Mouse (Mus musculus) right cerebral cortex, adult 18-20 months (tissue): ENCODE measurements around the gene Pcdh11x.
"Not testable (repeated sequence)": the region's sequence is repeated elsewhere in the genome, so short reads cannot be mapped to it uniquely, and the experiment has no call there.

ENCODE experiments used
- DNase-seq: peaks from one replicate; pipeline ENCODE4 v3.0.0; 2022; ENCODE audit warnings: mixed read lengths

Gene Pcdh11x

DNA sequence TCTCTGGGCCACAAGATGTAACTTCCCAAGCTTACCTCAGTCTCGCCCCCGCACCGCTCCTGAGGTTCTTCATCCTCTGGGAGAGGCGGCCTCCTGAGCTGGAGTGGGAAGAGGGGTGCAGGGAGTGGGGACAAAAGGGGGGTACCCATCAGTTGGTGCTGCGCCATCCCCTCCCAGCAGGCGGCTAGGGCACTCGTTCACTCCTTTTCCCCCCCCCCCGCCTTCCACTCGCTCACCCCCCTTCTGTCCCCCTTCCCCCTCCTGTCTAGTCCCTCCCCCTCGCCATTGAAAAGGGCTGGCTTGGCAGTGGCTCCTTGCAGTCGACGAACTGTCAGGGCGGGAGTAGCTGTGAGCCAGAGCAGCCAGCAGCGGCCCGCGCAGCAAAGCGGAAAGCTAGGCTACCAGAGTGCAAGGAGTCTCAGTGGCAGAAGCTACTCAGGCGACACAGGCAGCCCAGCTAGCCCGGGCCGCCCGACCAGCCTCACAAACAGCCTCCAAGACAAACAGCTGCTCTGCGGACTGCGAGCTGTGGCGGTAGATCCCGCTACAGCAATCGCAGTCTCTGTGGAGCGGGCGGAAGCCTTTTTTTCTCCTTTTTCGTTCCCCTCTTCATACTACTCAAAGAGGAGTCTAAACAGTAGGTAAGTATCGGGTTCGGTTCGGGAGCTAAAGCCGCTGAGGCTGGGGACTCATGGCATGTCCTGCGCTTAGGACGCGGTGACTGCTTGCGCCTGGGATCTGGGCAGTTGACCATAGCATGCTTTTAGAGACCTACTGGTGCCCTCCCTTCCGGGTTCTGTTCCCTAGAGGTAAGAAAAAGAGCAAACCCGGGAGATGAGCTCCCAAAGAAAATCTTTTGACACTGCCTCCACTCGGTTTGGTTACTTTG is at the start of gene Pcdh11x:
Gene Pcdh11x (plus strand): TSS at position 249 of the 889 bp plus-strand sequence.
- peak; percentile 51 for DNase-seq

DNA sequence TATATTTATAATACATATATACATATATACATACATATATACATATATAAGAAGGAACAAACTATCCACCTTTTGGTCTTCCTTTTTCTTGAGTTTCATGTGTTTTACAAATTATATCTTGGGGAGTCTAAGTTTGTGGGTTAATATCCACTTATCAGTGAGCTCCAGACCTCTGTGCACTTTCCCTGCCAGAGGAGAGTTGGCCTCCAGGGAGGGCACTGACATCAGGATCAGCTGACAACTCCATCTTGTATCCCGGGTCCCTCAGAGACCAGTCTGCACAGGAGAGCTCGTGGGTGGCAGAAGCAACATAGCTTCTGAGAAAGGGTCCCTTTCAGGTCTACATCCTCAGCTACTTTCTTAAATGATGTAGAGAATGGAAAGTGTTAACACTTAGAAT is 30.0 kb upstream of the Pcdh11x start:
- no peak for DNase-seq

DNA sequence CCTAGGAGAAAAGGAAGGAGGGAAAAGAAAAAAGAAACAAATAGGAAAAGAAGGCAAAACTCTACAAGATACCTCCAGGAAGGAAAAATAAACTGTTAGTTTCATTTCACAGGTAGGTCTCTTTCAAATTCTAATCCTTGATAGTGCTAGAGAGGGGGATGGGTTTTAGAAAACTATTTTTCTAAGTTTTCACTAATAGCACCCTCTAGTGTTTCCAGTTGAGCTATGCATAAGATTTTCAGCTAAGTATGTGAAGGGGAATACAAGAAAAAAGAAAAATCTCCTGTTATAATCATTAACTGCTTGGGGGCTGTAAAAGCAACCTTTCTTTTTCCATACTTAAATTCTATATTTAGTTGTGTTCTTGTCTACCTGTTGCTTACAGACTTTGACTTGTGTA is 4.5 kb upstream of the Pcdh11x start:
- DNase-seq, result no peak

- DNase-seq, result no peak
These were observed 2.6 kb upstream of the Pcdh11x start for GRCm38 (mm10) chrX:120287502-120287901.

- no peak for DNase-seq
These were observed 831 bp downstream of the Pcdh11x start for GRCm38 (mm10) chrX:120290900-120291280.

DNA sequence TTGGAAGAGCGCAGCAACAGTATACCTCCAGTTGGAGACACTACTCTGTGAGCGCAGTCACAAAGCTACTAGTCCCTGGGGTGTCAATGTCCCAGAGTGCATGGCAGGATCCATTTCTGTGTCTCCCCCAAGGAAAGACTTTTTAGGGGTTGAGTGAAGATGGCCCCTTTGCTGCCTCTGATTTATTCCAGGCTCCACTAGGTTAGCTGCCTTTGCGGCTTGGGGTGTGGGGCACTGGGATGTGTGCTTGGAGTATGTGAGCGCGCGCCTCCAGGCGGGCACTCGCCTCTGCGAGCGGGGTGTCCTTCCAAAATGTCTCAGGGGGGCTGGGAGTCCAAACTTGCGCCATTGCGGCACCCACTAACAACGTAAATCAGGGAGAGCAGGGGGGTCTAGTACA is 1.6 kb downstream of the Pcdh11x start:
- DNase-seq, result peak; percentile 28

- peak; percentile 37 for DNase-seq
These were observed 3.0 kb downstream of the Pcdh11x start for GRCm38 (mm10) chrX:120292832-120293750.

- DNase-seq, result no peak
These were observed 11.6 kb downstream of the Pcdh11x start for GRCm38 (mm10) chrX:120301469-120302175.

DNA sequence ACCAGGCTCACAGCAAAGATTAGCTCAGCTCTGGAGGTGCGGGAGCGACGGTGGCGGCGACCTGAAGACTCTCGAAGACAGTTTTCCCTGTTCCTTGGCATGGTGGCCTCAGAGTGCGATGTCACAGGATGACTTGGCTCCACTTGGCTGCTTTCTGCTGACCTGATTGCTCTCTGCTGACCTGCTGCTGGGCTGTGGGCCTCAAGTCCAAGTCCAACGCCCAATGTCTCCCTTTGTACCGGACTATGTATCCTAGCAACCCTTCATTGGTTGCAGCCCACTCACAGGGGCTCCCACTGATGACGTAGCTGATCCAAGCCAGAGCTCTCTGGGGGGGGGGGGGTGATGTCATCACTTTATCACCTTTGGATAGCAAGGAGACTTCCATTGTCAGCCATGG is 22.9 kb downstream of the Pcdh11x start, which contains the start of gene H2afb3:
Gene H2afb3 (minus strand): TSS at position 101 of the 400 bp plus-strand sequence.
- not testable (repeated sequence) for DNase-seq

DNA sequence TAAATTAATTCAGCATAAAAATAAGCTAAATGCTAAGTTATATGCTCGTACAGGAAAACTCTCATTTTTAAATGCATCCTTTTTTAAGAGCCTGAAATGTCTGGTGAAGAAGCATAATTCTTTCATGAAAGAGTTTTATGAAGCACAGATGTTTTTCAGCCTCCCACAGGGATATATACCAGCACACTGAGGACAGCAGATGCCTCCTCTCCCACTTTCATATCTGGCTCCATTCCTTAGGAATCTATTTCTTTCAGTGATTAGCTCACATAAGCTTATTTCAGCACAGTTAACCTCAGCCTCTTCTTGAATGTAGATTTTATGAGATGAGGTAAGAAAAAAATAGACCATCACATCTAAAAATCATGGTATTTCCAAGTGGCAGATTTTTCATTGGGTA is 176.2 kb downstream of the Pcdh11x start:
- DNase-seq, result peak; percentile 9

DNA sequence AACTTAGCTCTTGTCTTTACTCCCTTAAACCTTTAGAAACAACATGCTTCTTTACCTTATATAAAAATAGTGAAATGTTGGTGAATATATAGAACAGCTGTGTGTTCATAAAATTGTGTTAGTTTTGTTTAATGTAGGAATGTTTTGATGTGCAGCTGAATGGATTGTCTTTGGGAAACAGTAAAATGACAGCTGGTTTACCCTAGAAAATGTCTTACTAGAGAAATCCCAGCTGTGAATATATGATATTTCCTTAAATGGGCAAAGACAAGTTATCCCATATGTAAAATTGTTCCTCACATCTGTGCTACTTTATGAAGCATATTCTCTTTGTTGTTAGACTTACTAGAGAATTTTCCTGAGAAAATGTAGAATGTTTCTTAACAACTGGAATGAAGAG is 196.4 kb downstream of the Pcdh11x start:
- no peak for DNase-seq

DNA sequence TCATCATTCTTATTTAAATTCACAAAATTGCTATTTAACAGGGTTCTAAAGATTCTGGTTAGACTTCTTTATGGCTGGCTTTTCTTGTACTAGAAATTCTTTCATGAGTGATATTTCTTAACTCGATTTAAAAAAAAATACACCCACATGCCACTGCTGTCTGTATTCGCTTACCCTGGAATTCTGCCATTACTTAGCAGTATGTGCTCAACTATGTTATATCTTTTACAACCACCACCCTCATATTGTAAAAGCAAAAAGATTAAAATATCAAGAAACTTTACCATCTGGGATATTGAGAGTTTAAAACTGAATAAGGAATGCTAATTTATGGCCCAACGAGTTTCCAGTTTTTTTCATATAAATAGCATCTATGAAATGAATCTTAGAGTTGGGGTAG is 234.9 kb downstream of the Pcdh11x start:
- peak; percentile 7 for DNase-seq

DNA sequence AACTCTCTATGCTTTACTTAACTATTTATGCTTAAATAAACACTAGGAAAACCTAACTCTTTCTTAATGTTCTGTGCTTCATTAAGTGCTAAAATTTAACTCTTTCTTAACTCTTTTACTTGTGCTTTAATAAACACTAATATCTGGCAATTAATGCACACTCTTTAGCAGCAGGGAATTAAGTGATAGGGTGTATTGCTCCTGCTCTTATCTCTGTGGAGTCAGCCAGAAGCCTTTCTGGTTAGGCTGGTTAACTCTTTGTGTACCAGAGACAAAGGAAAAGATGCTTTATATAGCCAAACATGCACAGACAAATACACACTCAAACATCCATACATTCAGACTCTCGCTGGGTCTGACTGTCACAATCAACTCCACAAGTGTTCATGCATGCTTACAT is 309.2 kb downstream of the Pcdh11x start:
- no peak for DNase-seq

DNA sequence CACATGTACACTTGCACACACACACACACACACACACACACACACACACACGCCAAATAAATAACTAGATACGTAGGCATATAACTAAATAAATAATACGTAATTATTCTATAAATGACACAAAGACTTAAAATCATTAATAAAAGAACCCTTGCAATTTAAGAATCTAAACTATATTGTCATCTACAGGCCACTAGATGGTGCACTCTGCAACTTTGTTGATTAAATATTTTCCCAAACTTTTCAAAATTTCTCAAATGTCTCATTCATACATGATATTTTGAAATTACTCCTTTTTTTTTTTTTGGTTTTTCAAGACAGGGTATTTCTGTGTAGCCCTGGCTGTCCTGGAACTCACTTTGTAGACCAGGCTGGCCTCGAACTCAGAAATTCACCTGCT is 328.4 kb downstream of the Pcdh11x start:
- no peak for DNase-seq

GRCm38 (mm10) chrX:120670236-120670635 is 380.2 kb downstream of the Pcdh11x start:
- not testable (repeated sequence) for DNase-seq

DNA sequence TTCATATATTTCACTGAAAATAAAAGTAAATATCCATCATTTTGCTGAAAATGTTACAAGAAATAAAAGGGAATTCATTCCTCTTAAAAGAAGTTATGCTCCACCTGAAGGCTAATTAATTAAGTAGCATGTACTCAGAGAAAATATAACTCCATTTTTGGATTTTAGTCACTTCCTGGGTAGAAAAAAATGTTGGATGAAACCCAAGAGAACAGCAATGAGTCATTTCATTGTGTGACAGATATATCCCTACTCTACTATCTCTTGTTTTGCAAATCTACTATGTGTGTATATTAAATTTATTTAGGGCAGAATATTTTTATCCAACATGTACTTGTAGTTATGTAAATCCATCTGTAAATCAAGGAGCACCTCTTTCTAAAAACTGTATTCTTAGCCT is 444.1 kb downstream of the Pcdh11x start:
- DNase-seq, result no peak

DNA sequence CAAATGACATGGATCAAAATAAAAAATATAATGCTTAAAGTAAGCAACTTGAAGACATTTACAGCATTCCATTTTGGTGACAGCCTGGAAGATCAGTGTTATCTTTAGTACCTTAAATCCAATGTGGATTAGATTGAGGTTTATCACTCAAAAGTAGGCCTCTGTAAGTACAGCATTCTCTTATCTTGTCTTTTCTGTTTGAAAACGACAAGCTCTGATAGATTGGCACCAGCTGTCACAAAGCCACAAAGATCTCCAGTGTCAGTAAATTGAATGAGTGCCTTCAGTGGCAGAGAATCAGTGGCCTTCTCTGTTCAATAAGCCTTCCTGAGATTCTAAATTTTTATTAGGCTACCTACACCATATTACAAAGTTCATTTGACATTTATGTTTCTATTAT is 445.7 kb downstream of the Pcdh11x start:
- DNase-seq, result no peak

DNA sequence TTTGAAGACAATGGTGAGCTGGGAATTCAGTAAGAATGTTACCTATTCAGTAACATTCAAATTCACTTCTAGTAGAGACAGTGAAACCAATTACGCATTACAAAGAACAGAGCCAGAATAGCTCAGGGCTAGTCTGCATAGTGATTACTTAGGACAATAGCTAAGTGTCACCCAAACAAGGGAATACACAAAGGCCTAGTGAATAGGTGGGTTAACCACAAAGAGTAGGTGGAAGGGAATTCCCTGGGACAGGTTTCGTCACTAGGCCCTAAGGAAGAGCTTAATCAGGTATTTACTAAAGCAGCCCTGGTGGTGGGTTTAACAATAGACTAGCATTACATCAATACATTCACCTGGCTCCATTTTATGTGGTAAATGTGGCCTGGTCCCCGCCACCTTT is 654.5 kb downstream of the Pcdh11x start:
- DNase-seq, result no peak
